Mouse (Mus musculus): ENCODE measurements around the gene Cdh13. TPM values are rescaled to one million over a fixed set of nuclear protein-coding genes. Genes with fewer than 3 reads are reported as not detected.
A peak's percentile ranks its signal among the peaks of the same experiment; 100 is the strongest.

Gene Cdh13
- polyA plus RNA-seq, 1 experiment from 2014 or later = 59.2 TPM

- Histone ChIP-seq H3K27ac (peak overlapping the region; percentile 44; the same call in 1 of the 2 replicates), H3K4me2 (no peak overlapping the region), H3K36me3 (no peaks in the 10 kb centered on the region), H3K27me3 (no peaks in the 10 kb centered on the region), H3K4me3 (no peak overlapping the region), H3K9ac (no peak overlapping the region), H3K4me1 (replicated peaks) (peaks cover 7% of the 10 kb centered on the region), H3K9me3 (no peaks in the 10 kb centered on the region)
- WGBS = 62% methylated on average over 14 of the region's 14 CpGs
- 0 out of 2 replicates have a peak, but pooled peaks have one; percentile 21 for ATAC-seq (ENCODE audit: low FRiP score)
Measured at GRCm38 (mm10) chr8:118552397-118552796, 268.9 kb downstream of the Cdh13 start.

GRCm38 (mm10) chr8:118552842-118553241, 269.3 kb downstream of the Cdh13 start:
- no peaks in the 10 kb centered on the region for H3K36me3 ChIP-seq
- ATAC-seq (ENCODE audit: low FRiP score) = no peak
- no peak overlapping the region for H3K4me3 ChIP-seq
- no peak overlapping the region for H3K4me2 ChIP-seq
- 73% methylated on average over 4 of the region's 4 CpGs for WGBS
- no peaks in the 10 kb centered on the region for H3K27me3 ChIP-seq
- no peak overlapping the region; the same call in 1 of the 2 replicates for H3K27ac ChIP-seq
- no peaks in the 10 kb centered on the region for H3K9me3 ChIP-seq
- peaks cover 7% of the 10 kb centered on the region for H3K4me1 ChIP-seq (replicated peaks)
- no peak overlapping the region for H3K9ac ChIP-seq

GRCm38 (mm10) chr8:118564024-118564423, 280.5 kb downstream of the Cdh13 start:
- no peak overlapping the region for H3K4me3 ChIP-seq
- no peak for ATAC-seq (ENCODE audit: low FRiP score)
- no peaks in the 10 kb centered on the region for H3K4me1 ChIP-seq (replicated peaks)
- H3K4me2 ChIP-seq = no peak overlapping the region
- no peaks in the 10 kb centered on the region for H3K9me3 ChIP-seq
- no peak overlapping the region for H3K27ac ChIP-seq
- H3K27me3 ChIP-seq = no peaks in the 10 kb centered on the region
- no peaks in the 10 kb centered on the region for H3K36me3 ChIP-seq
- WGBS = 77% methylated on average over 6 of the region's 6 CpGs
- H3K9ac ChIP-seq = no peak overlapping the region

GRCm38 (mm10) chr8:118565186-118565585, 281.7 kb downstream of the Cdh13 start:
- no peak overlapping the region for H3K4me3 ChIP-seq
- no peak overlapping the region for H3K27ac ChIP-seq
- peaks cover 3% of the 10 kb centered on the region; the same call in 1 of the 2 replicates for H3K4me1 ChIP-seq (replicated peaks)
- no peak for ATAC-seq (ENCODE audit: low FRiP score)
- no peak overlapping the region for H3K9ac ChIP-seq
- no peaks in the 10 kb centered on the region for H3K9me3 ChIP-seq
- no peaks in the 10 kb centered on the region for H3K27me3 ChIP-seq
- 95% methylated on average over 5 of the region's 5 CpGs for WGBS
- no peaks in the 10 kb centered on the region for H3K36me3 ChIP-seq
- no peak overlapping the region for H3K4me2 ChIP-seq

GRCm38 (mm10) chr8:118565887-118566747, 282.6 kb downstream of the Cdh13 start:
- no peak overlapping the region for H3K27ac ChIP-seq
- H3K9ac ChIP-seq = no peak overlapping the region
- H3K4me2 ChIP-seq = no peak overlapping the region
- ATAC-seq (ENCODE audit: low FRiP score) = no peak
- H3K36me3 ChIP-seq = no peaks in the 10 kb centered on the region
- peaks cover 6% of the 10 kb centered on the region; the same call in 1 of the 2 replicates for H3K4me1 ChIP-seq (replicated peaks)
- no peak overlapping the region for H3K4me3 ChIP-seq
- H3K27me3 ChIP-seq = no peaks in the 10 kb centered on the region
- no peaks in the 10 kb centered on the region for H3K9me3 ChIP-seq
- 68% methylated on average over 6 of the region's 6 CpGs for WGBS

GRCm38 (mm10) chr8:118569366-118569765, 285.8 kb downstream of the Cdh13 start:
- WGBS = 72% methylated on average over 8 of the region's 8 CpGs
- H3K4me1 ChIP-seq (replicated peaks) = peaks cover 6% of the 10 kb centered on the region; the same call in 1 of the 2 replicates

GRCm38 (mm10) chr8:118581256-118581655, 297.7 kb downstream of the Cdh13 start:
- no peak for ATAC-seq (ENCODE audit: low FRiP score)
- Histone ChIP-seq H3K9ac (no peak overlapping the region), H3K27me3 (no peaks in the 10 kb centered on the region), H3K36me3 (no peaks in the 10 kb centered on the region), H3K27ac (no peak overlapping the region), H3K4me3 (no peak overlapping the region), H3K4me2 (no peak overlapping the region), H3K4me1 (replicated peaks) (no peaks in the 10 kb centered on the region), H3K9me3 (no peaks in the 10 kb centered on the region)
- 71% methylated on average over 1 of the region's 1 CpGs for WGBS

More at GRCm38 (mm10) chr8:118569366-118569765, 285.8 kb downstream of the Cdh13 start:
- H3K9me3 ChIP-seq = no peaks in the 10 kb centered on the region
- no peak overlapping the region for H3K9ac ChIP-seq
- H3K36me3 ChIP-seq = no peaks in the 10 kb centered on the region
- no peak overlapping the region for H3K27ac ChIP-seq
- ATAC-seq (ENCODE audit: low FRiP score) = no peak
- no peak overlapping the region for H3K4me3 ChIP-seq
- no peaks in the 10 kb centered on the region for H3K27me3 ChIP-seq
- no peak overlapping the region for H3K4me2 ChIP-seq

GRCm38 (mm10) chr8:118582185-118582584, 298.7 kb downstream of the Cdh13 start:
- WGBS = 96% methylated on average over 8 of the region's 8 CpGs
- no peak for ATAC-seq (ENCODE audit: low FRiP score)
- H3K4me1 ChIP-seq (replicated peaks) = no peaks in the 10 kb centered on the region
- no peaks in the 10 kb centered on the region for H3K27me3 ChIP-seq
- no peaks in the 10 kb centered on the region for H3K9me3 ChIP-seq
- no peak overlapping the region for H3K4me3 ChIP-seq
- no peak overlapping the region for H3K27ac ChIP-seq
- H3K9ac ChIP-seq = no peak overlapping the region
- no peaks in the 10 kb centered on the region for H3K36me3 ChIP-seq
- H3K4me2 ChIP-seq = no peak overlapping the region

- H3K4me3 ChIP-seq = no peak overlapping the region
- H3K27me3 ChIP-seq = no peaks in the 10 kb centered on the region
- ATAC-seq (ENCODE audit: low FRiP score) = no peak
- H3K36me3 ChIP-seq = no peaks in the 10 kb centered on the region
- H3K9me3 ChIP-seq = no peaks in the 10 kb centered on the region
- H3K4me1 ChIP-seq (replicated peaks) = no peaks in the 10 kb centered on the region; the same call in 1 of the 2 replicates
- H3K27ac ChIP-seq = no peak overlapping the region
- WGBS = 92% methylated on average over 5 of the region's 5 CpGs
- H3K9ac ChIP-seq = no peak overlapping the region
- H3K4me2 ChIP-seq = no peak overlapping the region
Measured at GRCm38 (mm10) chr8:118587981-118588380, 304.4 kb downstream of the Cdh13 start.

- WGBS = 84% methylated on average over 8 of the region's 8 CpGs
- Histone ChIP-seq H3K36me3 (no peaks in the 10 kb centered on the region), H3K9ac (no peak overlapping the region), H3K4me3 (no peak overlapping the region), H3K9me3 (no peaks in the 10 kb centered on the region), H3K4me2 (no peak overlapping the region), H3K4me1 (replicated peaks) (0 out of 2 replicates have a peak, but pooled peaks cover 4% of the 10 kb centered on the region), H3K27ac (no peak overlapping the region), H3K27me3 (no peaks in the 10 kb centered on the region)
- no peak for ATAC-seq (ENCODE audit: low FRiP score)
Measured at GRCm38 (mm10) chr8:118596816-118597215, 313.3 kb downstream of the Cdh13 start.

GRCm38 (mm10) chr8:118601376-118601775, 317.8 kb downstream of the Cdh13 start:
- no peak overlapping the region for H3K27ac ChIP-seq
- no peaks in the 10 kb centered on the region for H3K36me3 ChIP-seq
- H3K9me3 ChIP-seq = 0 out of 2 replicates have a peak, but pooled peaks cover 4% of the 10 kb centered on the region
- H3K4me1 ChIP-seq (replicated peaks) = 0 out of 2 replicates have a peak, but pooled peaks cover 15% of the 10 kb centered on the region
- no peak overlapping the region for H3K9ac ChIP-seq
- no peak for ATAC-seq (ENCODE audit: low FRiP score)
- no peaks in the 10 kb centered on the region for H3K27me3 ChIP-seq
- H3K4me3 ChIP-seq = no peak overlapping the region
- H3K4me2 ChIP-seq = no peak overlapping the region
- 82% methylated on average over 8 of the region's 8 CpGs for WGBS

- no peak overlapping the region for H3K9ac ChIP-seq
- no peak overlapping the region for H3K4me2 ChIP-seq
- no peaks in the 10 kb centered on the region for H3K27me3 ChIP-seq
- WGBS = 62% methylated on average over 8 of the region's 8 CpGs
- 0 out of 2 replicates have a peak, but pooled peaks cover 15% of the 10 kb centered on the region for H3K4me1 ChIP-seq (replicated peaks)
- no peak overlapping the region for H3K27ac ChIP-seq
- no peaks in the 10 kb centered on the region for H3K36me3 ChIP-seq
- H3K4me3 ChIP-seq = no peak overlapping the region
- ATAC-seq (ENCODE audit: low FRiP score) = no peak
- H3K9me3 ChIP-seq = 0 out of 2 replicates have a peak, but pooled peaks cover 9% of the 10 kb centered on the region
Measured at GRCm38 (mm10) chr8:118602074-118602473, 318.5 kb downstream of the Cdh13 start.
